In genomic region chr3:138067288-138067687, GRCm38 (mm10) we compare ENCODE assay signal across 12 mouse cellular contexts. TPM values are rescaled to one million over a fixed set of nuclear protein-coding genes. Genes with fewer than 3 reads are reported as not detected.
DNase-seq lines count a peak whose midpoint lies in the region; ATAC-seq lines count a peak whose summit lies in the region.
"Had no signal": no experiment of that assay in that cellular context is flagged by ENCODE, and none has a peak within 500 bp of the region (broad histone marks: within the 10 kb centered on the region; RNA-seq: fewer than 3 reads in every experiment).

Gm5105 (minus strand) TSS chr3:138067388.

- no peaks in the 10 kb centered on the region for H3K36me3 ChIP-seq in heart, embryonic 14.5 days (ENCODE audit: control insufficient read depth, insufficient read depth, low read length)
- no peaks in the 10 kb centered on the region for H3K36me3 ChIP-seq in neural tube, embryonic 13.5 days
- H3K36me3 ChIP-seq in limb, embryonic 12.5 days = no peaks in the 10 kb centered on the region
- H3K36me3 ChIP-seq: liver, embryonic 13.5 days had no signal

- peak within 1 kb of the TSS; percentile 87 for H3K9ac ChIP-seq in heart, embryonic 14.5 days (ENCODE audit: low read length)
- H3K9ac ChIP-seq in neural tube, embryonic 13.5 days = no peak within 1 kb of the TSS
- H3K9ac ChIP-seq in limb, embryonic 12.5 days (replicated peaks) = no peak within 1 kb of the TSS
- H3K9ac ChIP-seq: liver, embryonic 13.5 days had no signal

- H3K27me3 ChIP-seq in heart, embryonic 14.5 days (ENCODE audit: control insufficient read depth, insufficient read depth, low read length) = no peaks in the 10 kb centered on the region
- no peaks in the 10 kb centered on the region for H3K27me3 ChIP-seq in neural tube, embryonic 13.5 days
- H3K27me3 ChIP-seq in limb, embryonic 12.5 days = no peaks in the 10 kb centered on the region
- H3K27me3 ChIP-seq: liver, embryonic 13.5 days had no signal

- H3K4me3 ChIP-seq in heart, embryonic 14.5 days (ENCODE audit: control insufficient read depth in 1 of 2, insufficient read depth in 1 of 2, low read depth in 1 of 2, low read length in 2 of 2) = peak within 1 kb of the TSS; percentile 40 to 50
- H3K4me3 ChIP-seq in neural tube, embryonic 13.5 days = no peak within 1 kb of the TSS
- H3K4me3 ChIP-seq in limb, embryonic 12.5 days (replicated peaks) = no peak within 1 kb of the TSS
- H3K4me3 ChIP-seq: liver, embryonic 13.5 days had no signal

- no peak for ATAC-seq in heart, embryonic 14.5 days (ENCODE audit: insufficient number of reproducible peaks, insufficient read depth, low FRiP score, low read depth)
- ATAC-seq in neural tube, embryonic 13.5 days (ENCODE audit: low read depth) = no peak
- no peak for ATAC-seq in limb, embryonic 12.5 days (ENCODE audit: insufficient number of reproducible peaks, insufficient read depth, low FRiP score, low TSS enrichment, low read depth)

- WGBS in heart, embryonic 14.5 days = 87% methylated on average over 12 of the region's 12 CpGs
- 92% methylated on average over 12 of the region's 12 CpGs for WGBS in neural tube, embryonic 13.5 days
- WGBS in limb, embryonic 12.5 days = 91% methylated on average over 12 of the region's 12 CpGs

- peaks cover 31 to 50% of the 10 kb centered on the region in 2 experiments for H3K4me1 ChIP-seq in heart, embryonic 14.5 days (ENCODE audit: control insufficient read depth in 2 of 2, insufficient read depth in 2 of 2, low read length in 2 of 2)
- H3K4me1 ChIP-seq in neural tube, embryonic 13.5 days (replicated peaks) = peaks cover 30% of the 10 kb centered on the region
- peaks cover 32% of the 10 kb centered on the region for H3K4me1 ChIP-seq in limb, embryonic 12.5 days (replicated peaks)
- H3K4me1 ChIP-seq: liver, embryonic 13.5 days had no signal

- no peak for DNase-seq in heart, postnatal 14 days
- DNase-seq in neural tube, embryonic 10.5 days (ENCODE audit: extremely low spot score, low spot score) = no peak
- no peak for DNase-seq in urinary bladder, postnatal 10 days (ENCODE audit: low spot score)
- no peak for DNase-seq in spleen, postnatal 14 days (ENCODE audit: low spot score in 2 of 2)
- DNase-seq: adrenal gland, postnatal 25 days; kidney, adult 18-20 months; liver, embryonic 13.5 days; lung, postnatal 14 days; right cerebral cortex, postnatal 4 days had no signal

- no peaks in the 10 kb centered on the region for H3K9me3 ChIP-seq in heart, embryonic 14.5 days (ENCODE audit: control insufficient read depth, low read length)
- H3K9me3 ChIP-seq in neural tube, embryonic 13.5 days = no peaks in the 10 kb centered on the region
- H3K9me3 ChIP-seq in limb, embryonic 12.5 days = no peaks in the 10 kb centered on the region
- H3K9me3 ChIP-seq: liver, embryonic 13.5 days had no signal

- H3K4me2 ChIP-seq in heart, embryonic 14.5 days (ENCODE audit: low read length) = peak within 1 kb of the TSS; percentile 80
- H3K4me2 ChIP-seq in neural tube, embryonic 13.5 days = 0 out of 2 replicates have a peak within 1 kb of the TSS, but pooled peaks have one; percentile 1
- H3K4me2 ChIP-seq in limb, embryonic 12.5 days = 0 out of 2 replicates have a peak within 1 kb of the TSS, but pooled peaks have one; percentile 1
- H3K4me2 ChIP-seq: liver, embryonic 13.5 days had no signal

- H3K27ac ChIP-seq in heart, embryonic 14.5 days (replicated peaks in 1 of 2; ENCODE audit: control insufficient read depth in 1 of 2, insufficient read depth in 1 of 2, low read depth in 2 of 2, low read length in 2 of 2) = peak within 1 kb of the TSS; percentile 0 to 97; a peak in 3 of 4 replicates
- no peak within 1 kb of the TSS for H3K27ac ChIP-seq in neural tube, embryonic 13.5 days (replicated peaks)
- peak within 1 kb of the TSS; percentile 23; the same call in 1 of the 2 replicates for H3K27ac ChIP-seq in limb, embryonic 12.5 days
- H3K27ac ChIP-seq: liver, embryonic 13.5 days had no signal

- intact Hi-C loops in heart, postnatal 14 days (cut with DNase I) = loop anchor here (5.0 kb wide), 2 partner anchors 40 to 75 kb away; no protein-coding TSS in a partner anchor

RNA-seq across cellular contexts. Expression of gene Gm5105, which starts in this region (rescaled TPM):
- 0.57 and 0.89 TPM in 2 replicates for polyA plus RNA-seq in heart, embryonic 14.5 days (2014; fragmentation: Nextera tagmentation; extraction: Ambion mirVana)
- total RNA-seq in heart, postnatal 14 days (2021) = under 1 TPM; 0.85 to 0.93 TPM
- 0.15 TPM in 1 of 2 replicates, not detected in the other for polyA plus RNA-seq in neural tube, embryonic 13.5 days (2015; fragmentation: Nextera tagmentation; extraction: Ambion mirVana)
- polyA plus RNA-seq in limb, embryonic 12.5 days (2016; fragmentation: Nextera tagmentation; extraction: Ambion mirVana) = 0.19 TPM in 1 of 2 replicates, not detected in the other
- total RNA-seq: adrenal gland, postnatal 25 days had no signal
- polyA plus RNA-seq: liver, embryonic 13.5 days had no signal

Comparison
In these comparisons a context has a peak if more than half of its experiments do, and no peak if none do; other contexts are left out.
1. H3K4me2 ChIP-seq: peak in every context shown above with its lines; median percentile 80 in heart, embryonic 14.5 days; 1 in neural tube, embryonic 13.5 days; 1 in limb, embryonic 12.5 days.
2. H3K4me3 ChIP-seq: peak in heart, embryonic 14.5 days (2 of 2); none in neural tube, embryonic 13.5 days (single experiment) and limb, embryonic 12.5 days (single experiment).